Mouse (Mus musculus) liver, embryonic 14.5 days (tissue): ENCODE measurements around the gene Unc45a.

Experiments
- CTCF ChIP-seq: IDR thresholded peaks from 2 replicates; pipeline ENCODE4 v1.5.1; 2016; ENCODE audit warnings: antibody characterized with exemption, low read depth, control low read depth
- EP300 ChIP-seq: IDR thresholded peaks from 2 replicates; pipeline ENCODE4 v1.6.1; 2016; ENCODE audit warnings: antibody characterized with exemption, low read depth

DNA sequence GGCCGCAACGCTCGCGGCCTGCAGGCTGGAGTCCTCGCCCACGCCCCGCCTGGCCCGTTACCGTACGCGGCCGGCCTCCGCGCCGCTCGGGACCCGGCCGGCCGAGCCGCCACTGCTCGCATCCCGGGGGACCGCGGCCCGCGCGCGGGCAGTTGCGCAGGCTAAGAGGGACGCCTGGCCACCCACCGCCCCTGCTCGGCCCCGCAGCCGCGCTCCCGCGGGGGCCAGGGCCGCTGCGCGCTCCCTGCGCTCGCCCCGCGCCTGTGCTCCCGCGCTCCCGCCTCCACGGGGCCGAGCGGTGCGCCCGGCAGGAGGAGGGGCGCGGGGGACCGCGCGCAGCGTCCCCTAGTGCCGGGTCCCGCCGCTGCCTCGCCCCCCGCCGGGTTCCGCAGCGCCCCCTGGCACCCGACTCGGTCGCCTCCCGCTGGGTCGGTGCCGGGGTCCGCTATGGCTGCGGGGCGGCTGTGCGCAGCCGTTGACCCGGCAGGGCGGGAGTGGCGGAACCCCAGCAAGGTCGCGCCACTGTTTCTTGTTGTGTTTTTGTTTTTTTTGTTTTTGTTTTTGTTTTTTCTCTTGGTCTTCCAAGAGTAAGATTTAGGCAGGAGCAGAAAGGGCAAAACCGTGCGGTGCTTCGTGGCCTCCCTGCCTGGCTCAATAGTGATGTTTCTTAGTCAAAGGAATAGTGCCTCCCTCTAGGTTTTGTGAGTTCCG lies 30.4 kb upstream of the Unc45a start, which contains the start of gene Man2a2:
- TF ChIP-seq CTCF (peak; percentile 31), EP300 (no peak)
